Mouse (Mus musculus) midbrain, embryonic 15.5 days (tissue): ENCODE data around the gene Gstp2. TPM values are rescaled to one million over a fixed set of nuclear protein-coding genes. Genes with fewer than 3 reads are reported as not detected.

Experiments
- ATAC-seq: fragments of 200-750 bp; cut with Nextera tagmentation; replicated peaks from 2 replicates; pipeline ENCODE4 v1.8.0; 2017; ENCODE audit warnings: moderate TSS enrichment
- H3K27ac ChIP-seq: fragments of 300-500 bp; sonication (generic); 2 replicates; pipeline ENCODE4 v1.5.1; 2015; ENCODE audit warnings: mild to moderate bottlenecking, inconsistent platforms
- H3K27me3 ChIP-seq: fragments of 300-500 bp; sonication (generic); replicated peaks from 2 replicates; pipeline ENCODE4 v1.6.1; 2015; ENCODE audit warnings: inconsistent platforms
- H3K36me3 ChIP-seq: fragments of 300-500 bp; sonication (generic); replicated peaks from 2 replicates; pipeline ENCODE4 v1.6.1; 2015; ENCODE audit warnings: inconsistent platforms
- H3K4me1 ChIP-seq: fragments of 300-500 bp; sonication (generic); 2 replicates; pipeline ENCODE4 v1.6.1; 2015; ENCODE audit warnings: inconsistent platforms
- H3K4me2 ChIP-seq: fragments of 300-500 bp; sonication (generic); 2 replicates; pipeline ENCODE4 v1.6.1; 2015; ENCODE audit warnings: inconsistent platforms, mild to moderate bottlenecking, moderate library complexity
- H3K4me3 ChIP-seq: fragments of 300-500 bp; sonication (generic); 2 replicates; pipeline ENCODE4 v1.5.1; 2015; ENCODE audit warnings: mild to moderate bottlenecking, inconsistent platforms
- H3K9ac ChIP-seq: fragments of 300-500 bp; sonication (generic); 2 replicates; pipeline ENCODE4 v1.6.1; 2015; ENCODE audit warnings: mild to moderate bottlenecking, inconsistent platforms
- H3K9me3 ChIP-seq: fragments of 300-500 bp; sonication (generic); 2 replicates; pipeline ENCODE4 v1.6.1; 2016; ENCODE audit warnings: inconsistent platforms
- WGBS: fragments of 180-500 bp; shearing (Covaris S2); methylation state at CpG from one replicate; pipeline ENCODE4 v1.1.7; 2015; ENCODE audit warnings: mixed read lengths; 5-methylcytosine and 5-hydroxymethylcytosine counted together
- polyA plus RNA-seq: library from polyadenylated mRNA; unstranded; fragments of >200 nt; fragmentation: Nextera tagmentation; extraction: Ambion mirVana; gene quantifications from 2 replicates; pipeline ENCODE4 v1.2.1, GENCODE M21; 2015

Gstp2 gene
- polyA plus RNA-seq: 2.7 and 5.6 TPM in 2 replicates

GRCm38 (mm10) chr19:4045966-4046865, at the start of gene Gstp2:
Gstp2 (minus strand) TSS chr19:4046023.
- Histone ChIP-seq H3K36me3 (no peaks in the 10 kb centered on the region), H3K4me1 (0 out of 2 replicates have a peak, but pooled peaks cover 2% of the 10 kb centered on the region), H3K9me3 (no peaks in the 10 kb centered on the region), H3K9ac (no peak within 1 kb of the TSS), H3K27ac (no peak within 1 kb of the TSS), H3K4me2 (peak within 1 kb of the TSS; percentile 18; the same call in 1 of the 2 replicates), H3K4me3 (no peak within 1 kb of the TSS), H3K27me3 (no peaks in the 10 kb centered on the region)
- 57% methylated on average over 16 of the region's 16 CpGs for WGBS
- no peak for ATAC-seq

- Histone ChIP-seq H3K27ac (no peak overlapping the region), H3K4me2 (no peak overlapping the region), H3K36me3 (no peaks in the 10 kb centered on the region), H3K9ac (no peak overlapping the region), H3K9me3 (no peaks in the 10 kb centered on the region), H3K27me3 (no peaks in the 10 kb centered on the region; the same call in 1 of the 2 replicates), H3K4me1 (peaks cover 34% of the 10 kb centered on the region), H3K4me3 (no peak overlapping the region)
- no peak for ATAC-seq
- WGBS: 75% methylated on average over 5 of the region's 5 CpGs
These were observed 49.0 kb upstream of the Gstp2 start for GRCm38 (mm10) chr19:4094774-4095303.

GRCm38 (mm10) chr19:4094348-4094747, 48.5 kb upstream of the Gstp2 start:
- Histone ChIP-seq H3K4me1 (peaks cover 29% of the 10 kb centered on the region), H3K27ac (no peak overlapping the region), H3K27me3 (peaks cover 3% of the 10 kb centered on the region; the same call in 1 of the 2 replicates), H3K4me3 (no peak overlapping the region), H3K9me3 (no peaks in the 10 kb centered on the region), H3K36me3 (no peaks in the 10 kb centered on the region), H3K4me2 (no peak overlapping the region), H3K9ac (no peak overlapping the region)
- WGBS: 87% methylated on average over 3 of the region's 3 CpGs
- no peak for ATAC-seq

GRCm38 (mm10) chr19:4093772-4094171, 47.9 kb upstream of the Gstp2 start:
- no peak overlapping the region for H3K27ac ChIP-seq
- H3K4me3 ChIP-seq: no peak overlapping the region
- H3K27me3 ChIP-seq: peaks cover 6% of the 10 kb centered on the region; the same call in 1 of the 2 replicates
- no peaks in the 10 kb centered on the region for H3K9me3 ChIP-seq
- H3K4me1 ChIP-seq: peaks cover 23% of the 10 kb centered on the region
- H3K4me2 ChIP-seq: no peak overlapping the region
- 82% methylated on average over 7 of the region's 7 CpGs for WGBS
- no peaks in the 10 kb centered on the region for H3K36me3 ChIP-seq
- no peak for ATAC-seq
- no peak overlapping the region for H3K9ac ChIP-seq

GRCm38 (mm10) chr19:4092750-4093149, 46.9 kb upstream of the Gstp2 start:
- WGBS: 91% methylated on average over 3 of the region's 3 CpGs

GRCm38 (mm10) chr19:4091383-4091782, 45.6 kb upstream of the Gstp2 start:
- no peak for ATAC-seq
- H3K9ac ChIP-seq: no peak overlapping the region
- no peak overlapping the region for H3K4me3 ChIP-seq
- no peak overlapping the region for H3K4me2 ChIP-seq
- H3K27ac ChIP-seq: no peak overlapping the region
- H3K36me3 ChIP-seq: no peaks in the 10 kb centered on the region
- H3K9me3 ChIP-seq: no peaks in the 10 kb centered on the region
- H3K27me3 ChIP-seq: peaks cover 6% of the 10 kb centered on the region; the same call in 1 of the 2 replicates
- peaks cover 7% of the 10 kb centered on the region; the same call in 1 of the 2 replicates for H3K4me1 ChIP-seq
- 54% methylated on average over 2 of the region's 2 CpGs for WGBS

More at GRCm38 (mm10) chr19:4092750-4093149, 46.9 kb upstream of the Gstp2 start:
- Histone ChIP-seq H3K36me3 (no peaks in the 10 kb centered on the region), H3K4me1 (peaks cover 13% of the 10 kb centered on the region), H3K27me3 (peaks cover 6% of the 10 kb centered on the region; the same call in 1 of the 2 replicates), H3K4me3 (no peak overlapping the region), H3K4me2 (no peak overlapping the region), H3K9me3 (no peaks in the 10 kb centered on the region), H3K9ac (no peak overlapping the region), H3K27ac (no peak overlapping the region)
- no peak for ATAC-seq

GRCm38 (mm10) chr19:4090446-4090845, 44.6 kb upstream of the Gstp2 start:
- no peak for ATAC-seq
- no peaks in the 10 kb centered on the region for H3K4me1 ChIP-seq
- no peaks in the 10 kb centered on the region for H3K9me3 ChIP-seq
- H3K27me3 ChIP-seq: peaks cover 6% of the 10 kb centered on the region; the same call in 1 of the 2 replicates
- H3K27ac ChIP-seq: no peak overlapping the region
- WGBS: 89% methylated on average over 3 of the region's 3 CpGs
- no peaks in the 10 kb centered on the region for H3K36me3 ChIP-seq
- H3K9ac ChIP-seq: no peak overlapping the region
- no peak overlapping the region for H3K4me2 ChIP-seq
- no peak overlapping the region for H3K4me3 ChIP-seq

GRCm38 (mm10) chr19:4089128-4089527, 43.3 kb upstream of the Gstp2 start:
- H3K9me3 ChIP-seq: no peaks in the 10 kb centered on the region
- no peaks in the 10 kb centered on the region for H3K36me3 ChIP-seq
- H3K4me2 ChIP-seq: no peak overlapping the region
- WGBS: 60% methylated on average over 6 of the region's 6 CpGs
- H3K27ac ChIP-seq: no peak overlapping the region
- no peak overlapping the region for H3K4me3 ChIP-seq
- ATAC-seq: no peak
- H3K27me3 ChIP-seq: peaks cover 6% of the 10 kb centered on the region; the same call in 1 of the 2 replicates
- no peak overlapping the region for H3K9ac ChIP-seq
- no peaks in the 10 kb centered on the region for H3K4me1 ChIP-seq

- H3K4me1 ChIP-seq: no peaks in the 10 kb centered on the region
- no peak overlapping the region for H3K9ac ChIP-seq
- H3K27ac ChIP-seq: no peak overlapping the region
- no peak overlapping the region for H3K4me2 ChIP-seq
- H3K27me3 ChIP-seq: peaks cover 6% of the 10 kb centered on the region; the same call in 1 of the 2 replicates
- WGBS: 65% methylated on average over 5 of the region's 5 CpGs
- no peaks in the 10 kb centered on the region for H3K9me3 ChIP-seq
- no peak overlapping the region for H3K4me3 ChIP-seq
- no peaks in the 10 kb centered on the region for H3K36me3 ChIP-seq
- no peak for ATAC-seq
These were observed 42.3 kb upstream of the Gstp2 start for GRCm38 (mm10) chr19:4088146-4088545.

- 92% methylated on average over 5 of the region's 5 CpGs for WGBS
- H3K9ac ChIP-seq: no peak overlapping the region
- H3K9me3 ChIP-seq: no peaks in the 10 kb centered on the region
- 0 out of 2 replicates have a peak, but pooled peaks cover 6% of the 10 kb centered on the region for H3K27me3 ChIP-seq
- no peaks in the 10 kb centered on the region for H3K36me3 ChIP-seq
- no peak for ATAC-seq
- no peak overlapping the region for H3K4me2 ChIP-seq
- no peak overlapping the region for H3K27ac ChIP-seq
- H3K4me3 ChIP-seq: no peak overlapping the region
- no peaks in the 10 kb centered on the region for H3K4me1 ChIP-seq
These were observed 41.3 kb upstream of the Gstp2 start for GRCm38 (mm10) chr19:4087090-4087489.

- Histone ChIP-seq H3K4me1 (no peaks in the 10 kb centered on the region), H3K4me3 (no peak overlapping the region), H3K36me3 (no peaks in the 10 kb centered on the region), H3K27me3 (0 out of 2 replicates have a peak, but pooled peaks cover 6% of the 10 kb centered on the region), H3K4me2 (no peak overlapping the region), H3K9me3 (no peaks in the 10 kb centered on the region), H3K9ac (no peak overlapping the region), H3K27ac (no peak overlapping the region)
- 90% methylated on average over 15 of the region's 15 CpGs for WGBS
- ATAC-seq: no peak
These were observed 40.3 kb upstream of the Gstp2 start for GRCm38 (mm10) chr19:4086156-4086555.

GRCm38 (mm10) chr19:4084984-4085383, 39.2 kb upstream of the Gstp2 start:
- H3K4me2 ChIP-seq: no peak overlapping the region
- no peaks in the 10 kb centered on the region for H3K4me1 ChIP-seq
- no peak overlapping the region for H3K27ac ChIP-seq
- WGBS: 81% methylated on average over 1 of the region's 1 CpGs
- no peak overlapping the region for H3K4me3 ChIP-seq
- ATAC-seq: no peak
- H3K27me3 ChIP-seq: 0 out of 2 replicates have a peak, but pooled peaks cover 6% of the 10 kb centered on the region
- no peak overlapping the region for H3K9ac ChIP-seq
- no peaks in the 10 kb centered on the region for H3K36me3 ChIP-seq
- H3K9me3 ChIP-seq: no peaks in the 10 kb centered on the region
